Mouse (Mus musculus) MEL (cell line): ENCODE measurements at regions not wholly inside any gene's neighbourhood (a gene's known extent, or its start where the extent isn't known, plus 50 kb on each side); places are given as distances from the start of the nearest gene placed in this dataset.

Experiments
- DNase-seq: peaks from one replicate; pipeline ENCODE4 v3.0.0; 2011; ENCODE audit warnings: low read depth, low spot score
- H3K27ac ChIP-seq: 2 replicates; pipeline ENCODE4 v1.5.1; 2012; ENCODE audit warnings: low read depth, mild to moderate bottlenecking, control low read depth, low read length, moderate library complexity; ENCODE audit not compliant: control insufficient read depth
- H3K27me3 ChIP-seq, 2 experiments: fragments of 150-350 bp in 1 of 2; sonication (generic) in 1 of 2; 2 replicates each; pipeline ENCODE4 v1.6.1; 2012; ENCODE audit warnings: low read length in 2 of 2, mild to moderate bottlenecking in 2 of 2, improper control_type of control experiment in 1 of 2, moderate library complexity in 1 of 2; ENCODE audit not compliant: insufficient read depth in 2 of 2, control insufficient read depth in 1 of 2
- H3K36me3 ChIP-seq, 2 experiments: 2 replicates each; pipeline ENCODE4 v1.6.1; 2012 to 2014; ENCODE audit warnings: low read length in 2 of 2, improper control_type of control experiment in 1 of 2, inconsistent platforms in 1 of 2, mild to moderate bottlenecking in 1 of 2; ENCODE audit not compliant: insufficient read depth in 2 of 2, control insufficient read depth in 1 of 2
- H3K4me1 ChIP-seq, 2 experiments: fragments of 150-350 bp in 1 of 2; sonication (generic) in 1 of 2; 2 replicates each; pipeline ENCODE4 v1.6.1; 2012; ENCODE audit warnings: low read length in 2 of 2, improper control_type of control experiment in 1 of 2, mild to moderate bottlenecking in 1 of 2; ENCODE audit not compliant: insufficient read depth in 2 of 2, control insufficient read depth in 1 of 2
- H3K4me3 ChIP-seq, 2 experiments: fragments of 150-350 bp in 1 of 2; sonication (generic) in 1 of 2; 2 replicates each; pipeline ENCODE4 v1.5.1; 2012; ENCODE audit warnings: low read depth in 2 of 2, low read length in 2 of 2, mild to moderate bottlenecking in 2 of 2, moderate library complexity in 2 of 2, control low read depth in 1 of 2, improper control_type of control experiment in 1 of 2; ENCODE audit not compliant: control insufficient read depth in 1 of 2, insufficient read depth in 1 of 2
- H3K79me2 ChIP-seq: 2 replicates; pipeline ENCODE4 v1.6.1; 2012; ENCODE audit warnings: mild to moderate bottlenecking, low read length, moderate library complexity; ENCODE audit not compliant: control insufficient read depth, poor library complexity, insufficient read depth
- H3K9ac ChIP-seq: 2 replicates; pipeline ENCODE4 v1.6.1; 2012; ENCODE audit warnings: low read depth, mild to moderate bottlenecking, control low read depth, low read length, moderate library complexity; ENCODE audit not compliant: control insufficient read depth, poor library complexity, severe bottlenecking
- H3K9me3 ChIP-seq: fragments of 150-350 bp; sonication (generic); replicated peaks from 2 replicates; pipeline ENCODE4 v1.6.1; 2012; ENCODE audit warnings: mild to moderate bottlenecking, low read length, improper control_type of control experiment, moderate library complexity; ENCODE audit not compliant: insufficient read depth
- CHD2 ChIP-seq: IDR thresholded peaks from 2 replicates; pipeline ENCODE4 v1.6.1; 2011; ENCODE audit warnings: low read length, improper control_type of control experiment
- CTCF ChIP-seq, 3 experiments: IDR thresholded peaks in 2 of 3; conservative IDR thresholded peaks in 1 of 3; 2 replicates each; pipeline ENCODE4 v1.5.1; 2011 to 2012; ENCODE audit warnings: low read length in 3 of 3, low read depth in 2 of 3, mild to moderate bottlenecking in 2 of 3, improper control_type of control experiment in 1 of 3, inconsistent platforms in 1 of 3, mixed read lengths in 1 of 3, moderate library complexity in 1 of 3; ENCODE audit not compliant: control insufficient read depth in 1 of 3, insufficient read depth in 1 of 3, poor library complexity in 1 of 3, severe bottlenecking in 1 of 3
- E2F4 ChIP-seq: IDR thresholded peaks from 2 replicates; pipeline ENCODE4 v1.6.1; 2011; ENCODE audit warnings: low read depth, low read length, improper control_type of control experiment, borderline replicate concordance
- ELF1 ChIP-seq: IDR thresholded peaks from 2 replicates; pipeline ENCODE4 v1.6.1; 2014; ENCODE audit warnings: low read depth, mild to moderate bottlenecking, inconsistent platforms, low read length, improper control_type of control experiment, moderate library complexity
- JUND ChIP-seq: IDR thresholded peaks from 2 replicates; pipeline ENCODE4 v1.6.1; 2011; ENCODE audit warnings: low read depth, mild to moderate bottlenecking, improper control_type of control experiment, low read length
- MAFK ChIP-seq: IDR thresholded peaks from 2 replicates; pipeline ENCODE4 v1.6.1; 2011; ENCODE audit warnings: low read depth, mild to moderate bottlenecking, low read length, improper control_type of control experiment, borderline replicate concordance
- MEF2A ChIP-seq: IDR thresholded peaks from 2 replicates; pipeline ENCODE4 v1.6.1; 2014; ENCODE audit warnings: low read depth, mild to moderate bottlenecking, inconsistent platforms, low read length, improper control_type of control experiment; ENCODE audit not compliant: poor library complexity, insufficient replicate concordance, severe bottlenecking; ENCODE audit errors: extremely low read depth
- MXI1 ChIP-seq: IDR thresholded peaks from 2 replicates; pipeline ENCODE4 v1.6.1; 2011; ENCODE audit warnings: mild to moderate bottlenecking, low read depth, low read length, improper control_type of control experiment
- MYB ChIP-seq: IDR thresholded peaks from 2 replicates; pipeline ENCODE4 v1.6.1; 2011; ENCODE audit warnings: mild to moderate bottlenecking, low read depth, low read length, improper control_type of control experiment
- NELFE ChIP-seq: IDR thresholded peaks from 2 replicates; pipeline ENCODE4 v1.6.1; 2011; ENCODE audit warnings: low read depth, low read length, improper control_type of control experiment
- POLR2AphosphoS5 ChIP-seq: IDR thresholded peaks from 2 replicates; pipeline ENCODE4 v1.6.1; 2012; ENCODE audit warnings: low read depth, borderline replicate concordance, mild to moderate bottlenecking, inconsistent platforms, low read length, moderate library complexity, mixed read lengths
- RAD21 ChIP-seq: IDR thresholded peaks from 2 replicates; pipeline ENCODE4 v1.6.1; 2011; ENCODE audit warnings: mild to moderate bottlenecking, low read depth, low read length, improper control_type of control experiment
- SIN3A ChIP-seq: IDR thresholded peaks from 2 replicates; pipeline ENCODE4 v1.6.1; 2012; ENCODE audit warnings: low read length, improper control_type of control experiment, inconsistent platforms
- TAL1 ChIP-seq: IDR thresholded peaks from 2 replicates; pipeline ENCODE4 v1.6.1; 2012; ENCODE audit warnings: mild to moderate bottlenecking, inconsistent platforms, low read length, moderate library complexity, mixed read lengths
- TBP ChIP-seq: IDR thresholded peaks from 2 replicates; pipeline ENCODE4 v1.8.0; 2011; ENCODE audit warnings: low read depth, low read length, improper control_type of control experiment
- UBTF ChIP-seq: IDR thresholded peaks from 2 replicates; pipeline ENCODE4 v1.6.1; 2012; ENCODE audit warnings: low read depth, mild to moderate bottlenecking, inconsistent platforms, low read length, improper control_type of control experiment, moderate library complexity, borderline replicate concordance; ENCODE audit not compliant: insufficient read depth

GRCm38 (mm10) chr8:49313483-49314278, 469.9 kb upstream of the Tenm3 start:
- no peaks in the 10 kb centered on the region for H3K4me1 ChIP-seq
- DNase-seq, result no peak
- TF ChIP-seq TAL1, result no peak
- TF ChIP-seq POLR2AphosphoS5, result no peak
- TF ChIP-seq E2F4, result no peak
- no peak for TF ChIP-seq NELFE
- no peak for TF ChIP-seq SIN3A
- TF ChIP-seq MXI1, result no peak
- no peaks in the 10 kb centered on the region for H3K9me3 ChIP-seq
- no peak overlapping the region for H3K27ac ChIP-seq
- no peak overlapping the region for H3K9ac ChIP-seq
- H3K79me2 ChIP-seq, result no peaks in the 10 kb centered on the region
- no peaks in the 10 kb centered on the region for H3K27me3 ChIP-seq
- H3K36me3 ChIP-seq, result no peaks in the 10 kb centered on the region
- H3K4me3 ChIP-seq, result no peak overlapping the region

- TF ChIP-seq CTCF (IDR thresholded peaks at IDR 0.05 in 2 of 3, conservative IDR thresholded peaks at IDR 0.05 in 1 of 3; ENCODE audit: control insufficient read depth in 1 of 3, insufficient read depth in 1 of 3, low read depth in 2 of 3, low read length in 3 of 3, poor library complexity in 1 of 3, severe bottlenecking in 1 of 3) (no peak), E2F4 (no peak), MYB (no peak), MEF2A (no peak), JUND (no peak), ELF1 (no peak), UBTF (no peak), MAFK (no peak), TAL1 (no peak), RAD21 (no peak), TBP (no peak), CHD2 (no peak)
- H3K79me2 ChIP-seq, result no peaks in the 10 kb centered on the region
- no peak overlapping the region for H3K27ac ChIP-seq
- no peak overlapping the region for H3K9ac ChIP-seq
- no peaks in the 10 kb centered on the region for H3K4me1 ChIP-seq
- no peaks in the 10 kb centered on the region for H3K9me3 ChIP-seq
- H3K4me3 ChIP-seq, result no peak overlapping the region
- DNase-seq, result no peak
- H3K27me3 ChIP-seq, result no peaks in the 10 kb centered on the region
- no peaks in the 10 kb centered on the region for H3K36me3 ChIP-seq
Observed at GRCm38 (mm10) chr8:49312816-49313215, 469.1 kb upstream of the Tenm3 start.
